Mouse (Mus musculus): ENCODE measurements around the gene Plekhf1. TPM values are rescaled to one million over a fixed set of nuclear protein-coding genes. Genes with fewer than 3 reads are reported as not detected.
A peak's percentile ranks its signal among the peaks of the same experiment; 100 is the strongest.

Gene Plekhf1
- polyA plus RNA-seq, 1 experiment from 2014 or later: 4.0 TPM

DNA sequence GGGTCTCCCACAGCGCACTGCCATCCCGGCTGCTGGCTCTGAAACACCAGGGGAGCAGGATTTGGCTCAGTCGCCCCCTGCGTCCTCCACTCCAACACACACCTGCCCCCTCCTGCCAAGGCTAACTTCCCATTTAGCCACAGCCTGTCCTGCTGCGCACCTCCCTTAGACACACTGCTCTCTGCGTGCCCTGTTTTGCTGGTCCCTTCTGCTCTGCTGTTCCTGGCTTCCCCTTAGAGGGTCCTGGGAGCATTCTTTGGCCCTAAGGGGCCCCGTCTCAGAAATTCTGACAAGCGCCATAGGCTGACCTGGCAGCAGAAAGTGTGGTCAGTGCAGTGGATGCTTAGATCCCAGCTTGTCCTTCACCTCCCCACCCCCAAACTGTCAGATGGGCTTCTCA lies 36.7 kb downstream of the Plekhf1 start:
- Histone ChIP-seq H3K27me3 (ENCODE audit: control insufficient read depth, insufficient read depth, low read length) (no peaks in the 10 kb centered on the region), H3K9me3 (ENCODE audit: control insufficient read depth, low read length) (no peaks in the 10 kb centered on the region), H3K27ac (replicated peaks in 1 of 2; ENCODE audit: control insufficient read depth in 1 of 2, insufficient read depth in 1 of 2, low read depth in 2 of 2, low read length in 2 of 2) (no peak overlapping the region), H3K9ac (ENCODE audit: low read length) (no peak overlapping the region), H3K4me1 (ENCODE audit: control insufficient read depth in 2 of 2, insufficient read depth in 2 of 2, low read length in 2 of 2) (no peaks in the 10 kb centered on the region), H3K4me3 (ENCODE audit: control insufficient read depth in 1 of 2, insufficient read depth in 1 of 2, low read depth in 1 of 2, low read length in 2 of 2) (no peak overlapping the region), H3K4me2 (ENCODE audit: low read length) (no peak overlapping the region), H3K36me3 (ENCODE audit: control insufficient read depth, insufficient read depth, low read length) (peaks cover 28% of the 10 kb centered on the region)
- no peak for ATAC-seq (ENCODE audit: insufficient number of reproducible peaks, insufficient read depth, low FRiP score, low read depth)
- 64% methylated on average over 8 of the region's 8 CpGs for WGBS

DNA sequence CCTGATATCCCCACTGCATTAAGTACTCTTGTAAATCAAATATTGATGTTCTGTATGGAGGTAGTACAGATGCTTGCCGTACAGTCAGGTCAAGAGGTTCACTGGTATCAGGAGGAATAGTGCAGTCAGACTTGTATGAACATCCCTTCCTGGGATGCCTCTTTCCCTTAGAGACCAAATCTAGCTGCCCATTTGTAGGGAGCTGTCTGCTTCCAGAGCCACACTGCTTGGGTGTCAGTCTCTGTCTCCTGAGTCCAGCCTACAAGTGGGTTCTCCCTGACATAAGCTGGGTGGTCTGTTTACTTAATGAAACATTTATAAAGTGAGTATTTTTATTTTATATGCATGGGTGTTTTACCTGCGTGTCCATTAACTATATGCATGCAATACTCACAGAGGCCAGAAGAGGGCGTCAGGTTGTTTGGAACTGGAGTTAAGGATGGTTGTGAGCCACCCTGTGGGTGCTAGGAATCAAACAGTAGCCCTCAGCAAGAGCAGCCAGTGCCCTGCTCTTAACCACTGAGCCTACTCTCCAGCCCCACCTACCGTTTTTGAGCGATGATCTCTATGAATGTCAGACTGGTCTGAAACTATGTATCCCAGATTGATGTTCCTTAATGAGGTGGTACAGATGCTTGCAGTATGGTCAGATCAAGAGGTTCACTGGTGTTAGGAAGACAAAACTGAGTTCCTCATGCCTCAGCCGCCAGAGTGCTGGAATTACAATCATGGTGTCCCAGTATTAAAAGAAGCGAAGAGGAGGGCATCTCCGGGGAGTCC lies 37.6 kb downstream of the Plekhf1 start:
- no peaks in the 10 kb centered on the region for H3K9me3 ChIP-seq (ENCODE audit: control insufficient read depth, low read length)
- no peak overlapping the region for H3K4me2 ChIP-seq (ENCODE audit: low read length)
- no peak overlapping the region for H3K4me3 ChIP-seq (ENCODE audit: control insufficient read depth in 1 of 2, insufficient read depth in 1 of 2, low read depth in 1 of 2, low read length in 2 of 2)
- WGBS: 86% methylated on average over 8 of the region's 8 CpGs
- ATAC-seq (ENCODE audit: insufficient number of reproducible peaks, insufficient read depth, low FRiP score, low read depth): no peak
- peaks cover 19% of the 10 kb centered on the region for H3K36me3 ChIP-seq (ENCODE audit: control insufficient read depth, insufficient read depth, low read length)
- H3K27me3 ChIP-seq (ENCODE audit: control insufficient read depth, insufficient read depth, low read length): no peaks in the 10 kb centered on the region
- H3K4me1 ChIP-seq (ENCODE audit: control insufficient read depth in 2 of 2, insufficient read depth in 2 of 2, low read length in 2 of 2): no peaks in the 10 kb centered on the region
- H3K9ac ChIP-seq (ENCODE audit: low read length): no peak overlapping the region
- H3K27ac ChIP-seq (replicated peaks in 1 of 2; ENCODE audit: control insufficient read depth in 1 of 2, insufficient read depth in 1 of 2, low read depth in 2 of 2, low read length in 2 of 2): no peak overlapping the region

DNA sequence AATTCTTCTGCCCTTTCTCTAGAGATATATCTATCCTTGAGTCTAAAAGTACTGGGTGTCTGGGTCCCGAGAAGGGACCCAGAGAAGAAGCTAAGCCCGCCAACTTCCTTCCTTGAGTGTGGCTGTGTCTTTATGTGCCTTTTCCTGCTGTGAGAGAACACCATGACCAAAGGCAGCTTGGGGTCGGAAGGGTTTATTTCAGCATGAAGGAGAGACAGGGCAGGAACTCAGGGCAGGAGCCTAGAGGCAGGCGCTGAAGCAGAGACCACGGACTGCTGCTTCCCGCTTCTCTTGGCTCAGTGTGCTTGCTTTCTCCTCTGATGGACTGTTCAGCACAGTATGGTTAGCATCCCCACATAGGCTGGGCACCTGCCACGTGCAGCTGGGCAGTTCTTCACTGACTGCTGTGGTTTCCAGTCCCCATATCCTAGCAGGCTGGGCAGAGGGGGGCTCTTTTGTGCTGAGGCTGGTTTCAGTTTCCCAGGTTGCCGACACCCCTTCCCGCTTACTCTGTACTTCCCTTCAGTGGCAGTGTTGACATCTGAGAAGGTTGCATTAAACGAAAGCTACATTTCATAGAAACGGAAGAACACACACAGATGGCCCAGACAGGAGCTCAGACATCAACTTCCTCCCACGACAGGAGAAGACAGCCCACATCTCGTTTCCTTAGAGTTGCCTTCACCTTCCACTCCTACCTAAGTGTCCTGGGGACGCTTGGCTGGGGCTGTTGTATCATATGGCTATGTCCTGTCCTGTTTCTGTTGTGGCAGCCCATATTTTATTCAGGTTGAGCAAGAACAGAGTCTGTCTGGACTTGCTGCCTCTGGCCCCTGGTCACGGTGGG lies 38.5 kb downstream of the Plekhf1 start:
- Histone ChIP-seq H3K4me2 (ENCODE audit: low read length) (no peak overlapping the region), H3K27me3 (ENCODE audit: control insufficient read depth, insufficient read depth, low read length) (no peaks in the 10 kb centered on the region), H3K4me1 (ENCODE audit: control insufficient read depth in 2 of 2, insufficient read depth in 2 of 2, low read length in 2 of 2) (no peaks in the 10 kb centered on the region), H3K36me3 (ENCODE audit: control insufficient read depth, insufficient read depth, low read length) (peaks cover 17% of the 10 kb centered on the region), H3K9me3 (ENCODE audit: control insufficient read depth, low read length) (no peaks in the 10 kb centered on the region), H3K27ac (replicated peaks in 1 of 2; ENCODE audit: control insufficient read depth in 1 of 2, insufficient read depth in 1 of 2, low read depth in 2 of 2, low read length in 2 of 2) (no peak overlapping the region), H3K4me3 (ENCODE audit: control insufficient read depth in 1 of 2, insufficient read depth in 1 of 2, low read depth in 1 of 2, low read length in 2 of 2) (no peak overlapping the region), H3K9ac (ENCODE audit: low read length) (no peak overlapping the region)
- WGBS: 80% methylated on average over 15 of the region's 15 CpGs
- no peak for ATAC-seq (ENCODE audit: insufficient number of reproducible peaks, insufficient read depth, low FRiP score, low read depth)

DNA sequence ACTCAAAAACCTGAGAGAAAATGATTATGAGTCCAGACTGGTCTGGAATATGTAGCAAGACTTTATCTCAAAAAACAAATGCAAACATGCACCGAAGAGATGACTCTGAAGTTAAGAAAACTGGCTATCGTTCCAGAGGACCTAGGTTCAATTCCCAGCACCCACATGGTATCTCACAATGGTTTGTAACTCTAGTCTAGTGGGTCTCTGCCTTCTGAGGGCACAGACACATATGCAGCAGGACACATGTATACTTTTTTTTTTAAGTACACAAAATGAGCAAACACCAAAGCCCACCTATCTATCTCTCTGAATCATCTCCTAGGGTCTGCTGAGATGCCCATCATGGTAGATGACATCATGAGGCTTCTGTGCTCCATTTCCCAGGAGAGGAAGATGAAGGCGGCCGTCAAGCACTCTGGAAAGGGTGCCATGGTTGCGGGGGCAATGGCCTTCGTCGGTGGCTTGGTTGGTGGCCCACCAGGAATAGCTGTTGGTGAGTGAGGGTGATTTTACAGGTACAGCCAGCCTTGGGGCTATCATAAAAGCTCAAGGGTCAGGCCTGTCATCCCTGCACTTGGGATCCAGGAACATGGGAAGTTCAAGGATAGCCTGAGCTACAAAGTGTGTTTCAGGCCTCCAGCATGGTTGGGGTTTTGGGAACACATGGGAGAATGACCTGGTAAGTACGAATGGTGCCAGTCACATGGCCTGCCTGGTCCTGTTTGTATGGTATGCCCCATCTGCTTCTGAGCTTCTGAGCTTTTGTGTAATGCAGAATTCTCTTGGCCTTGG lies 39.3 kb downstream of the Plekhf1 start:
- WGBS: 89% methylated on average over 8 of the region's 8 CpGs
- no peaks in the 10 kb centered on the region for H3K27me3 ChIP-seq (ENCODE audit: control insufficient read depth, insufficient read depth, low read length)
- H3K9ac ChIP-seq (ENCODE audit: low read length): no peak overlapping the region
- no peak overlapping the region for H3K4me3 ChIP-seq (ENCODE audit: control insufficient read depth in 1 of 2, insufficient read depth in 1 of 2, low read depth in 1 of 2, low read length in 2 of 2)
- peaks cover 17% of the 10 kb centered on the region for H3K36me3 ChIP-seq (ENCODE audit: control insufficient read depth, insufficient read depth, low read length)
- ATAC-seq (ENCODE audit: insufficient number of reproducible peaks, insufficient read depth, low FRiP score, low read depth): no peak
- no peaks in the 10 kb centered on the region; a peak in 1 of 4 replicates for H3K4me1 ChIP-seq (ENCODE audit: control insufficient read depth in 2 of 2, insufficient read depth in 2 of 2, low read length in 2 of 2)
- H3K9me3 ChIP-seq (ENCODE audit: control insufficient read depth, low read length): no peaks in the 10 kb centered on the region
- no peak overlapping the region for H3K4me2 ChIP-seq (ENCODE audit: low read length)
- no peak overlapping the region for H3K27ac ChIP-seq (replicated peaks in 1 of 2; ENCODE audit: control insufficient read depth in 1 of 2, insufficient read depth in 1 of 2, low read depth in 2 of 2, low read length in 2 of 2)

DNA sequence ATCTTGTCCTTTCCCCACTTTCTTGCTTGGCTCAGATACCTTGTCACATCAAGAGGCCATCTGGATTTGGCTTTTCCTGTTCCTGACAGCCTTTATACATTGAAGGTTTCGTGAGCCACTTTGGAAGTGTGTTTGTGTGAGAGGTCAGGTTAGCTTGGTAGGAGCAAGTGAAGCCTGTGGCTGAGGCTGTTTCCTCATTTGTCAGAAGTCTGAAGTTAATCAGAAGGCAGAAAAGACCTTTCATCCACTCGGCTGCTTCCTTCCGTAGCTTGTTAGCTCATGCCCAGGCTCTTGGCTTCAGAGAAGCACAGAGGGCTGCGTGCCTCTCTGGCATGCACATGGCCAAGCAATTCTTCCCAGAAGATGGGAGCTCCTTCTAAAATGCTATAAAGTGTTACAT lies 40.0 kb downstream of the Plekhf1 start:
- peaks cover 6% of the 10 kb centered on the region in 2 experiments; a peak in 3 of 4 replicates for H3K4me1 ChIP-seq (ENCODE audit: control insufficient read depth in 2 of 2, insufficient read depth in 2 of 2, low read length in 2 of 2)
- H3K4me2 ChIP-seq (ENCODE audit: low read length): no peak overlapping the region
- no peaks in the 10 kb centered on the region for H3K9me3 ChIP-seq (ENCODE audit: control insufficient read depth, low read length)
- ATAC-seq (ENCODE audit: insufficient number of reproducible peaks, insufficient read depth, low FRiP score, low read depth): no peak
- H3K36me3 ChIP-seq (ENCODE audit: control insufficient read depth, insufficient read depth, low read length): peaks cover 17% of the 10 kb centered on the region
- no peak overlapping the region for H3K9ac ChIP-seq (ENCODE audit: low read length)
- H3K4me3 ChIP-seq (ENCODE audit: control insufficient read depth in 1 of 2, insufficient read depth in 1 of 2, low read depth in 1 of 2, low read length in 2 of 2): no peak overlapping the region
- no peak overlapping the region for H3K27ac ChIP-seq (replicated peaks in 1 of 2; ENCODE audit: control insufficient read depth in 1 of 2, insufficient read depth in 1 of 2, low read depth in 2 of 2, low read length in 2 of 2)
- H3K27me3 ChIP-seq (ENCODE audit: control insufficient read depth, insufficient read depth, low read length): no peaks in the 10 kb centered on the region
- WGBS: 64% methylated on average over 4 of the region's 4 CpGs

DNA sequence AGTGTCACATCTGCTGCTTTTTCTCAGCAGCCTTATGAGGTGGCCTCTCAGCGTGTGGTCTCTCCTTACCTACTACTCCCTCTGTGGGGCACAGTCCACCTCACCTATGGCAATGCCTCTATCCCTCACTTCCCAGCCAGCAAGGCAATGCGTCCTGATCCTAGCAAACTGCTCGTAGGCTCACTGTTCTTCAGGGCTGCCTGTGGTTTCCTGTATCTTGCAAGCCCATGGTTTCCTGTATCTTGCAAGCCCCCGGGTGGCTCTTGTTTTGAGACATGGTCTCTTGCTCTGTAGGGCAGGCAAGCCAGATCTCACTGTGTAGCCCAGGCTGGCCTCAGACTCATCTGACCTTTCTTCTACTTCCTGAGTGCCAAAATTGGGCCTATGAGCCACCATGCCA lies 41.0 kb downstream of the Plekhf1 start:
- no peak for ATAC-seq (ENCODE audit: insufficient number of reproducible peaks, insufficient read depth, low FRiP score, low read depth)
- Histone ChIP-seq H3K9ac (ENCODE audit: low read length) (no peak overlapping the region), H3K36me3 (ENCODE audit: control insufficient read depth, insufficient read depth, low read length) (peaks cover 17% of the 10 kb centered on the region), H3K9me3 (ENCODE audit: control insufficient read depth, low read length) (no peaks in the 10 kb centered on the region), H3K27ac (replicated peaks in 1 of 2; ENCODE audit: control insufficient read depth in 1 of 2, insufficient read depth in 1 of 2, low read depth in 2 of 2, low read length in 2 of 2) (no peak overlapping the region), H3K27me3 (ENCODE audit: control insufficient read depth, insufficient read depth, low read length) (no peaks in the 10 kb centered on the region), H3K4me1 (ENCODE audit: control insufficient read depth in 2 of 2, insufficient read depth in 2 of 2, low read length in 2 of 2) (peaks cover 6 to 8% of the 10 kb centered on the region in 2 experiments; a peak in 3 of 4 replicates), H3K4me2 (ENCODE audit: low read length) (no peak overlapping the region), H3K4me3 (ENCODE audit: control insufficient read depth in 1 of 2, insufficient read depth in 1 of 2, low read depth in 1 of 2, low read length in 2 of 2) (no peak overlapping the region)
- WGBS: 59% methylated on average over 4 of the region's 4 CpGs

DNA sequence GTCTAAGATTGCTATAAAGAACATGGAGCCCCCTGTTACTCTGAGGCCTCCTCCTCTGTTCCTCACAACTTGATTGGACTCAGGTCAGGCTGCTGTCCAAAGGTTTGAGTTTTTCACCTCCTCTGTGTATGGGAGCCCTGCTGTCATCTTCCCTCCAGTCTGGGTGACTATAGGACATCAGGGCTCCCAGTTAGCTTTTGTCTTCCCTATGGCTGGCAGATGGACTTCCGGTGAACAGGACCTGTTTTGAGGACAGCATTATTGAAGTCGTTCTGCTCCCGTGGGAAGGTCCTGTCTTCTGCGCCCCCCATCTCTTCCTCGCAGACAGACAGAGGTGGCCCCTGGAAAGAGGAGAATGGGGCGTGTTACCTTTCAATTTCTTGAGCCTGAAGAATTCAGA lies 43.0 kb downstream of the Plekhf1 start:
- WGBS: 86% methylated on average over 6 of the region's 6 CpGs
- no peaks in the 10 kb centered on the region for H3K9me3 ChIP-seq (ENCODE audit: control insufficient read depth, low read length)
- peak overlapping the region; percentile 97; the same call in 1 of the 2 replicates for H3K4me2 ChIP-seq (ENCODE audit: low read length)
- peaks cover 12% of the 10 kb centered on the region for H3K36me3 ChIP-seq (ENCODE audit: control insufficient read depth, insufficient read depth, low read length)
- H3K9ac ChIP-seq (ENCODE audit: low read length): no peak overlapping the region
- ATAC-seq (ENCODE audit: insufficient number of reproducible peaks, insufficient read depth, low FRiP score, low read depth): no peak
- no peak overlapping the region for H3K27ac ChIP-seq (replicated peaks in 1 of 2; ENCODE audit: control insufficient read depth in 1 of 2, insufficient read depth in 1 of 2, low read depth in 2 of 2, low read length in 2 of 2)
- H3K4me1 ChIP-seq (ENCODE audit: control insufficient read depth in 2 of 2, insufficient read depth in 2 of 2, low read length in 2 of 2): peaks cover 8 to 9% of the 10 kb centered on the region in 2 experiments; a peak in 3 of 4 replicates
- H3K27me3 ChIP-seq (ENCODE audit: control insufficient read depth, insufficient read depth, low read length): no peaks in the 10 kb centered on the region
- H3K4me3 ChIP-seq (ENCODE audit: control insufficient read depth in 1 of 2, insufficient read depth in 1 of 2, low read depth in 1 of 2, low read length in 2 of 2): no peak overlapping the region

Measured in heart, embryonic 14.5 days (tissue).